Mouse (Mus musculus): ENCODE measurements at regions not wholly inside any gene's neighbourhood (a gene's known extent, or its start where the extent isn't known, plus 50 kb on each side); places are given as distances from the start of the nearest gene placed in this dataset.

DNA sequence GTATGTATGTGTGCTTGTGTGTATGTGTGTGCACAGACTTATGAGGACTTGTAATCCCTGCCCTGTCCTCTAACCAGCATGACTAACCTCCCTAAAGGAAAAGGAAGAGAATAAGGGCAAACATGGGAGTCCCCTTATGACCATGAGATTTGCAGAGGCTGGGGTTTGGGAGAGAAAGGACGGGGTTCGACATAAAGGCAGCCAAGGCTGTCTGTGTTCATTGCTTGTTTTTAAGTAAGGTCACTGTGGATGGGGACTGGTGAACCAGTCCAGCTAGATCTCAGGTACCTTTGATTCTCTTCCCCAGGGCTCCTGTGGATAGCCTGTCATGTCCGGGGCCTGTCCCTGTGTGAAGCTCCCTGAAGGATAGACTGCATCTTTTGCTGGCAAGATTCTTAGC, 55.6 kb downstream of the Irf2bp2 start:
- DNase-seq = no peak

GRCm38 (mm10) chr8:126536928-126537618, 56.7 kb downstream of the Irf2bp2 start:
- peak; percentile 62 for DNase-seq

DNA sequence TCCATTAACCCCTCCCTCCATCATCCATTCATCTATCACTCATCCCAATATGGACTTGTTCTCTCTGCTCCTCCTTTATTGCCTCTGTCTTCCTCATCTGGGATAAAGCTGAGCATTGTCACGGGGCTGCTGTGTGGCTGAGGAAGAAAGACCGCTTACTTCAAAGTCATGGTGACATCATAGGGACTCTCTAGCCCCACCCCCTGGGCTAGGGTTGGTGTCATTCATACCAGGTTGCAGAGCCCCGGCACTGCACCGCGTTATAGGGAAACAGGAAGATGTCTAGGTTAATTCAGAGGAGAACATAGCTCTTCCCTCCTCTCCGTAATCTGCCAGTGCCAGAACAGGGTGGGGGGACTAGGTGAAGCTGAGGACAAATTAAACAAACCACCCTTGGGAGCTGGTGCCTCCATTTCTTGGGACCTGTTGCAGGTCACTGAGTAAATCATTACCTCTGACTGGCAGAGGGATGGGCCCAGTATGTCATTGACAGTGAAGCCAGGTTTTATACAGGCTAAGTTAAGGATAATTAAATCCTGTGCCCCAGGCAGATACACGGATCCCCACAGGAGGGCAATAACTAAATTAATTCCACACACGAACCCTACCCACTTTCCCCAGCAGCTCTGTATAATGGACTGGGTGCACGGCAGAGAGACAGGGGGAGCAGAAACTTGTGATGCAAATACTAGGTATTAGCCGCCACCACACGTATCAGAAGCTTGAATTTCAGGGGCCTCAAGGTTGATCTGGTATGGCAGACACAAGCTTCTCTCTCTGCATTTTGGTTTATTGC, 57.5 kb downstream of the Irf2bp2 start:
- peak; percentile 66 for DNase-seq

GRCm38 (mm10) chr8:126532284-126532974, 57.6 kb upstream of the Tarbp1 start:
- DNase-seq = no peak

DNA sequence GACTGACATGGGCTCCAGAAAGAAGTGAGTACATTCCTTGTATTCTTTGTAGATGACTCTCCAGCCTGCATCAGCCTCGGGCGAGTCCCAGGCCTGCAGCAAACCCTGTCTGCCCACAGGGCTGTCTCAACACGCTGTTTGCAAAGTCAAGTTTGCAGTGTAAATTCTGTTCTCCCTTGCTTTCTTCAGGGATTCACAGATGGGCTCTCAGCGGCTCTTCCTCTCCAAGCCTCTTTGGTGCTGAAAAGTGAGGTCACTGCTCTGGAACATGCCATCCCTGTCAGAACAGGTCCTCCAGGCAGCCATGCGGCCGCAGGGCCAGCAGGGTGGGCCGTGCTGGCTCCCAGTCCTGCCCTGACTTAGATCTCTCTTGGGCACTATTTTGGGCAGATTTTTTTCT, 56.6 kb upstream of the Tarbp1 start:
- no peak for DNase-seq

DNA sequence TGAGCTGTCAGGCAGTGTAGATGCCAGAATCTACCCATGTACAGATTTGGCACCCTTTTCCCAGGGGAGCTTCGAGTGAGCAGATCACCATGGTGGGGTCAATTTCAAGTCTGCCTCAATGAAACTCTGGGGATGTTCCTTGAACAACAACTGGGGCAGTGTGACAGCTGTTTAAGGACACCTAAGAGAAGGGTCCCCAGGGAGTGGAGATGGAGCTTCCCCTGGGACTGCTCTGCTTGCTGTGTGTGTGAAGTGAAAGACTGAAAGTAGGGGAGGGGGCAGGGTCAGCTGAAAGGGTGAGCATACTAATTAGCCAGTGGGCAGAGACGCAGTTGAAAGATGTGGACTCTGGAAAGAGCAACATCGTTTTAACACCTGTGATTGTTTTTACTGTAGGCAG, 54.5 kb upstream of the Tarbp1 start:
- DNase-seq = no peak

DNA sequence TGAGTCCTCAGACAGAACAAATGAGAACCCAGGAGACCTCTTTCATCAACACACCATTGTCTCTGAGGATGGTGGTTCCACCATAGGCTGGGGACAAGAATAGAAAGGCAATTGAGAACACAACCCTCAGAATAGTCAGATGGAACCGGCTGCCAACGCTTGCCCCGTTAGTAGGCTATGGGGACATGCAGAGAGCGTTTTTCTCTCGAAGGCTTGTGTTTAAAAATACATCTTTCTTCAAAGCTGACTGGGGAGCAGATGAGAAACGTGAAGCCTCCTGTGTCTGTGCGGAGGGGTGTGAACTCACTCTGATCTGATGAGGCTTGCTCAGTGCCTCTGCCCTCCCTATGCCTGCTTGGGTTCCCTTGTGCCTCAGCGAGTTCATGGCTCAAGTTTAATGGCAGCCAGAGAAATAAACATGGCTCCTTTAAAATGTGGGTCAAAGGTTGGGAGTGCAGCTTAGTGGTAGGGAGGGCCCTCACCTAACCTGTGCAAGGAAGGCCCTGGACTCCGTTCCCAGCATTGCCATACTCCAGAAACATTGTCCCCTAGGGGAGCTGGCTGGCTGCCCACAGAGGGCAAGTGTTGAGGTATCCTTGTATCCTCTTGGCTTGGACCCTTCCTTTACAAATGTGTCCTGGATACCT, 53.7 kb upstream of the Tarbp1 start:
- no peak for DNase-seq

GRCm38 (mm10) chr8:126526864-126527571, 52.2 kb upstream of the Tarbp1 start:
- DNase-seq = no peak

GRCm38 (mm10) chr8:126525575-126525974, 50.7 kb upstream of the Tarbp1 start:
- DNase-seq = no peak
